Mouse (Mus musculus): ENCODE data around the gene 9530068E07Rik. TPM values are rescaled to one million over a fixed set of nuclear protein-coding genes. Genes with fewer than 3 reads are reported as not detected.
A peak's percentile ranks its signal among the peaks of the same experiment; 100 is the strongest.

9530068E07Rik gene
- total and polyA plus RNA-seq, 2 experiments from 2014 or later, result 115 to 127 TPM

DNA sequence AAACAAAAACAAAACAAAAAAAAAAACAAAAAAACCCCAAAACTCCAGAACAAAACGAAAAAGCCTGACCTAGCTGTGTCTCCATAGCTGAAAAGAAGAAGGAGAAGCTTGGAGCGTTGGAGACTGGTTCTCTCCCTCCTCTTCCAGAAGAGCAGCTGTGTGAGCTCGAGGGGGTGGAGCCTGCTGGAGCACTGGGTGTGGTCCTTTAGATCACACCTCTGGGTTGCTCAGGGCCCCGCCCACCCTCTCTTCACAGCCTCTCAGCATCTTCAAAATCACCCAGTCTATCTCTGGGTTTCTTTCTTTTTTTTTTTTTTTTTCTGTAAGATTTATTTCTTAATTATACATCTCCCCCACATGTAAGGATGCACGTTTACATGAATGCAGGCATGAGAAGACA is 23.0 kb downstream of the 9530068E07Rik start:
- ATAC-seq (no peak), DNase-seq (no peak)
- no peaks in the 10 kb centered on the region for H3K27me3 ChIP-seq (ENCODE audit: insufficient read depth, low read length)
- H3K9ac ChIP-seq, result no peak overlapping the region
- no peak for TF ChIP-seq CTCF (IDR thresholded peaks at IDR 0.05; ENCODE audit: low read depth)
- H3K36me3 ChIP-seq (ENCODE audit: insufficient read depth), result no peaks in the 10 kb centered on the region
- no peak overlapping the region for H3K27ac ChIP-seq (ENCODE audit: low read depth, low read length)
- H3K4me2 ChIP-seq (ENCODE audit: low read depth), result no peak overlapping the region
- no peak overlapping the region for H3K4me3 ChIP-seq (ENCODE audit: low read depth, low read length)
- 52% methylated on average over 5 of the region's 5 CpGs for WGBS
- H3K9me3 ChIP-seq (ENCODE audit: low read length), result no peaks in the 10 kb centered on the region
- H3K4me1 ChIP-seq (ENCODE audit: insufficient read depth), result no peaks in the 10 kb centered on the region

GRCm38 (mm10) chr11:52419861-52420260 is 23.6 kb downstream of the 9530068E07Rik start:
- ATAC-seq (no peak), DNase-seq (no peak)
- Histone ChIP-seq H3K27ac (ENCODE audit: low read depth, low read length) (no peak overlapping the region), H3K4me3 (ENCODE audit: low read depth, low read length) (no peak overlapping the region), H3K36me3 (ENCODE audit: insufficient read depth) (no peaks in the 10 kb centered on the region), H3K9ac (no peak overlapping the region), H3K4me2 (ENCODE audit: low read depth) (no peak overlapping the region), H3K27me3 (ENCODE audit: insufficient read depth, low read length) (no peaks in the 10 kb centered on the region), H3K9me3 (ENCODE audit: low read length) (no peaks in the 10 kb centered on the region), H3K4me1 (ENCODE audit: insufficient read depth) (no peaks in the 10 kb centered on the region)
- WGBS, result 84% methylated on average over 7 of the region's 7 CpGs
- TF ChIP-seq CTCF (IDR thresholded peaks at IDR 0.05; ENCODE audit: low read depth), result no peak

GRCm38 (mm10) chr11:52420296-52421052 is 24.2 kb downstream of the 9530068E07Rik start:
- 76% methylated on average over 12 of the region's 12 CpGs for WGBS
- Histone ChIP-seq H3K9me3 (ENCODE audit: low read length) (no peaks in the 10 kb centered on the region), H3K27ac (ENCODE audit: low read depth, low read length) (no peak overlapping the region), H3K36me3 (ENCODE audit: insufficient read depth) (no peaks in the 10 kb centered on the region), H3K4me1 (ENCODE audit: insufficient read depth) (no peaks in the 10 kb centered on the region), H3K4me2 (ENCODE audit: low read depth) (no peak overlapping the region), H3K4me3 (ENCODE audit: low read depth, low read length) (no peak overlapping the region), H3K9ac (no peak overlapping the region), H3K27me3 (ENCODE audit: insufficient read depth, low read length) (no peaks in the 10 kb centered on the region)
- ATAC-seq, result no peak
- DNase-seq, result no peak
- no peak for TF ChIP-seq CTCF (IDR thresholded peaks at IDR 0.05; ENCODE audit: low read depth)

GRCm38 (mm10) chr11:52421053-52421778 is 25.0 kb downstream of the 9530068E07Rik start:
- ATAC-seq (peak; percentile 25), DNase-seq (peak; percentile 89)
- Histone ChIP-seq H3K9me3 (ENCODE audit: low read length) (no peaks in the 10 kb centered on the region), H3K4me3 (ENCODE audit: low read depth, low read length) (no peak overlapping the region), H3K9ac (no peak overlapping the region), H3K27ac (ENCODE audit: low read depth, low read length) (no peak overlapping the region), H3K4me2 (ENCODE audit: low read depth) (no peak overlapping the region), H3K36me3 (ENCODE audit: insufficient read depth) (no peaks in the 10 kb centered on the region), H3K4me1 (ENCODE audit: insufficient read depth) (no peaks in the 10 kb centered on the region), H3K27me3 (ENCODE audit: insufficient read depth, low read length) (no peaks in the 10 kb centered on the region)
- WGBS, result 18% methylated on average over 12 of the region's 12 CpGs
- peak; percentile 96 for TF ChIP-seq CTCF (IDR thresholded peaks at IDR 0.05; ENCODE audit: low read depth)

DNA sequence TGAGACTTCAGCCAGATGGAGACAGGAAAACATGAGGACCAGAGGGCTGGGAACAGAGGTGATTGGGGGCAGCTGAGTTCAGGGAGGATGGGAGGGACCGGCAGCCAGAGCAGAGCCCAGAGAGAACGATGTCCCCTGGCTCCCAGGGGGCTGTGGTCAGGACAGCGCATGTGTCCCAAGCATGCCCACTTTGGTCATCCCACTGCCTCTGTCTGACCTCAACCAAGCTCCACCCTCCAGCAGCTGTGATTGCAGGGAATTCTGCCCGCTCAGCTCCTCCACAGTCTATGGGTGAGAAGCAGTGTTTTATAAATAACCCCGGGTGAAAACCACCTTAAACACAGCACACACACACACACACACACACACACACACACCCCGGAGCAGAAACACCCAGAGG is 33.2 kb downstream of the 9530068E07Rik start:
- 78% methylated on average over 6 of the region's 6 CpGs for WGBS
- TF ChIP-seq CTCF (IDR thresholded peaks at IDR 0.05; ENCODE audit: low read depth), result no peak
- Histone ChIP-seq H3K4me2 (ENCODE audit: low read depth) (no peak overlapping the region), H3K4me3 (ENCODE audit: low read depth, low read length) (no peak overlapping the region), H3K9me3 (ENCODE audit: low read length) (no peaks in the 10 kb centered on the region), H3K4me1 (ENCODE audit: insufficient read depth) (no peaks in the 10 kb centered on the region), H3K36me3 (ENCODE audit: insufficient read depth) (no peaks in the 10 kb centered on the region), H3K27ac (ENCODE audit: low read depth, low read length) (no peak overlapping the region), H3K9ac (no peak overlapping the region), H3K27me3 (ENCODE audit: insufficient read depth, low read length) (no peaks in the 10 kb centered on the region)
- DNase-seq, result no peak
- ATAC-seq, result no peak

GRCm38 (mm10) chr11:52431594-52431993 is 35.4 kb downstream of the 9530068E07Rik start:
- TF ChIP-seq CTCF (IDR thresholded peaks at IDR 0.05; ENCODE audit: low read depth), result no peak
- Histone ChIP-seq H3K27ac (ENCODE audit: low read depth, low read length) (no peak overlapping the region), H3K27me3 (ENCODE audit: insufficient read depth, low read length) (no peaks in the 10 kb centered on the region), H3K4me1 (ENCODE audit: insufficient read depth) (no peaks in the 10 kb centered on the region), H3K4me3 (ENCODE audit: low read depth, low read length) (no peak overlapping the region), H3K4me2 (ENCODE audit: low read depth) (no peak overlapping the region), H3K36me3 (ENCODE audit: insufficient read depth) (no peaks in the 10 kb centered on the region), H3K9me3 (ENCODE audit: low read length) (no peaks in the 10 kb centered on the region), H3K9ac (no peak overlapping the region)
- 14% methylated on average over 5 of the region's 5 CpGs for WGBS
- DNase-seq (peak; percentile 85), ATAC-seq (peak; percentile 90)

- Histone ChIP-seq H3K27me3 (ENCODE audit: insufficient read depth, low read length) (no peaks in the 10 kb centered on the region), H3K36me3 (ENCODE audit: insufficient read depth) (no peaks in the 10 kb centered on the region), H3K9me3 (ENCODE audit: low read length) (no peaks in the 10 kb centered on the region), H3K9ac (no peak overlapping the region), H3K27ac (ENCODE audit: low read depth, low read length) (no peak overlapping the region), H3K4me1 (ENCODE audit: insufficient read depth) (no peaks in the 10 kb centered on the region), H3K4me3 (ENCODE audit: low read depth, low read length) (no peak overlapping the region), H3K4me2 (ENCODE audit: low read depth) (no peak overlapping the region)
- DNase-seq, result no peak
- 73% methylated on average over 5 of the region's 5 CpGs for whole genome bisulfite sequencing
- no peak for TF ChIP-seq CTCF (IDR thresholded peaks at IDR 0.05; ENCODE audit: low read depth)
- ATAC-seq, result no peak
Observed at GRCm38 (mm10) chr11:52432148-52432547, 35.9 kb downstream of the 9530068E07Rik start.
